Mouse (Mus musculus): Measurements from ENCODE around the gene Rps10.

The Rps10 gene

GRCm38 (mm10) chr17:27583185-27583894 lies 53.1 kb downstream of the Rps10 start:
- intact Hi-C loops (cut with DNase I) = no loop called here

All from adrenal gland (tissue).